Mouse (Mus musculus) cortical plate, adult 2 months (tissue): ENCODE measurements around the gene Plxna4.

Source experiments
- CTCF ChIP-seq: fragments of 200-500 bp; IDR thresholded peaks from 2 replicates; pipeline ENCODE4 v1.5.1; 2011; ENCODE audit warnings: mild to moderate bottlenecking, control low read depth, low read length; ENCODE audit not compliant: insufficient read depth; ENCODE audit errors: extremely low read depth
- POLR2A ChIP-seq: fragments of 200-500 bp; IDR thresholded peaks from 2 replicates; pipeline ENCODE4 v1.6.1; 2011; ENCODE audit warnings: mild to moderate bottlenecking, low read length, control low read depth; ENCODE audit not compliant: insufficient read depth; ENCODE audit errors: extremely low read depth

DNA sequence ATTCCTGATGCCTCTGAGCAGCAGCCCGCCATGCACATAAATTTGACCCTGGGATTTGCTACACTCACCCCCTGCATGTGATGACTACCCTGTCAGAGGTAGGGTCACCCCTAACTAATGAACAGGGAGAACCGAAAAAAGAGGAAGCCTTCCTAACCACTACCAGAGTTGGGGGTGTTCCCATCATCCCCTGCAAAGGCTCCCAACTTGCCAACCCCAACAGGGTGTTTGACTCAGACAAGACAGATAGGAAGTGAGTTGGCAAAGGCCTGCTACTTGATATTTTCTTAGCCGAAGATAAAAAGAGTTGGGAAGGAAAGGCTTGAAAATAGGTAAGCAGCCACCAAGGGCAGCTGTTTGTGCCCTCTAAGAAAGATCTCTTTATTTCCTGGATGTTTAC, 18.1 kb downstream of the Plxna4 start:
- no peak for TF ChIP-seq CTCF
- no peak for TF ChIP-seq POLR2A
